Mouse (Mus musculus) T-cell, adult 2 months (primary cell): ENCODE results near the gene Ppt1.
"Not testable (repeated sequence)": the region's sequence is repeated elsewhere in the genome, so short reads cannot be mapped to it uniquely, and the experiment has no call there.

Source experiments
- DNase-seq: peaks from one replicate; pipeline ENCODE4 v3.0.0; 2022; ENCODE audit warnings: low spot score

The Ppt1 gene

GRCm38 (mm10) chr4:122835530-122836402 lies at the start of gene Ppt1:
Gene Ppt1 (plus strand): TSS chr4:122836242.
- DNase-seq: peak; percentile 91

DNA sequence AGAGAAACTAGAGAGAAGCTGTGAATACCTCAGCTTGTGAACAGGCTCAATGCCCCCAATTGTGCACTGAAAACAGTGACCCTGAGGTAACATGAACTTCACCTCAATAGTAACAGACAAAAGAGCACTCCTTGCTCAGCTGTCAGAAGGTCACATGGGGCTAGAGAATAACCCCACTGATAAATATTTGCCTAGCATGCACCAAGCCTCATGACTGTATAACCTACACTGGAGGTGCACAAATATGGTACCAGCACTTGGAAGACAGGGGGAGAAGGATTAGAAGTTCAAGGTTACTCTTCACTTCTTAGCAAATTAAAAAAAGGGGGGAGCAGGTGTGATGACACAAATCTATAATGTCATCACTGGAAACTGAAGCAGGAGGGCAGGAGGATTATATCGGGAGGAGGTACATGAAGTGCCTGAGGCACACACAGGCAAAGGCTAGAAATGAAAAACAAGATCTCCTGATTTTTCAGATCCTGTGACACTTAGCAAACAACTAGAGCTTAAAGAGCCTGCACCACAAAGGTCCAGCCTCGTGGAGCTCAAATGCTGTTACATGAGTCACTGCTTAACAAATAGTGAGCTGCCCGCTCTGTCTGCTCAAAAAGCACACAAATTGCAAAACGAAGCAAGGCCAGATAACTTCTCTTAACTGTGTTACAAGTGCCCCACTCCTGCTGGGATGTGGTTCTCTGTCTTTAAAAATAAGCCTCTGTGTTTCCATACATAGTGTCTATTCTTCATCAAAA lies 46.5 kb upstream of the Ppt1 start:
- no peak for DNase-seq

DNA sequence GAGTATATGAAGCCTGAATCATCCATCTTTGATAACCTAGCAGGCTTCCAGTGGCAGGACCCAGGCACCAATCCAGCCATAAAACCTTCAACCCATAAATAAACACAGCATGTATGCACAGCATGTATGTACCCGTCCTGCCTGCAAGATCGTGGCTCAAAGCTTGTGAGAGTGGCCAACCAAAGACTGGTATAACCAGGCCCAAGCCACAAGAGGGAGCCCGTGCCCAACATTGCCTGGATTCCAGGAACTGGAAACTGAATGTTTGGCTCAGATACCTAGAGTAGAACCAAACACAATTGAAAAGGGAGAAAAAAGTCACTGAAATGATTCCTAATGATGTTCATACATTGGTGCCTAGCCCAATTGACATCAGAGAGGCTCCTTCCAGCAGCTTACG lies 27.9 kb upstream of the Ppt1 start:
- peak; percentile 61 for DNase-seq

DNA sequence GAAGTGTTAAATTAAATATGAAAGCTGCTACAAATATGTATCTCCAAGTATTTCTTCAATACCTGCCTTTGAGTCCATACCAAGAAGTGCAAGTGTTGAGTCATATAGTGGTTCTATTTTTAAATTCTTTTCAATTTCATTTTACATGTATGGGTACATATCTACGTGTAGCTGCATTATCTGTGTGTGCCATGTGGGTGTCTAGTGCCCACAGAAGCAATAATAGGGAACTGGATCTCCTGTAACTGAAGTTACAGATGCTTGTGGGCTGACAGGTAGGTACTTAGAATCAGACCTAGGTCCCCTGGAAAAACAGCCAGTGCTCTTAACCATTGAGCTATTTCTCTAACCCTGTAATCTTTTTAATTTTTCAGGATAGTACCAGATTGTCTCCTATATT lies 24.9 kb upstream of the Ppt1 start:
- DNase-seq: no peak

DNA sequence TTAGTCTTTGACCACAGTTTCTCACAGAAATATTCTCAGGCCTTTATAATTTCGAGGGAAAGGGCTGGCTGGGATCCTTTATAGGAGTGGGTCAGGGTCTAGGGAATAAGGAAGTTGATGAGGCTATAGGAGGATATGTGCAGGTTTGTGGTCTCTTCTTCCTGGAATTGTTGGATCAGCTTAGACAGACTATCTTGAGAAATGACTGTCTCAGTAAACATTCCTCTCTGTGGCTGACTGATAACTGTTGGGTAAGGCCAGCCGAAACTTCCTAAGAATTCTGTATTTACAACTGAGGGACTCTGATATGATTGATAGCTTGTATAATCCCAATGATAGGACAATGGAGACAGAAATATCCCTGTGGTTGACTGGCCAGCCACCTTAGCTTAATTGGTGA lies 24.2 kb upstream of the Ppt1 start:
- DNase-seq: no peak

DNA sequence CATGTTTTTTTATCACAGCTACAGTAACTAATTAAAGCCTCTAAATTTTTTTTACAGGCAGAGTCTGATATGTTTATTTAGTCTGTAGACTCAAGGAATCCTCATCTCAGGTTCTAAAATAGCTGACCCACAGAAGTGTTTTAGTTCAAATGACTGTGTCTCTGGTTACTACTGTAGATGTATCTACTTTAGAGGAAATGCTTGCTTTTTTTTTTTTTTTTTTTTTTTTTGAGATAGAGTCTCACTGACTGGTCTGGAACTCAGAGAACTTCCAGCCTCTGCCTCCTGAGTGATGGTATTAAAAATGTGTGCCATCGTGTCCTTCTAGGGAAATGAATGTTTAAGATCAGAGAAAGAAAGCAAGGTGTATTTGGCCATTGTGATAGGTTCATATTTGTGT lies 19.8 kb upstream of the Ppt1 start:
- no peak for DNase-seq

DNA sequence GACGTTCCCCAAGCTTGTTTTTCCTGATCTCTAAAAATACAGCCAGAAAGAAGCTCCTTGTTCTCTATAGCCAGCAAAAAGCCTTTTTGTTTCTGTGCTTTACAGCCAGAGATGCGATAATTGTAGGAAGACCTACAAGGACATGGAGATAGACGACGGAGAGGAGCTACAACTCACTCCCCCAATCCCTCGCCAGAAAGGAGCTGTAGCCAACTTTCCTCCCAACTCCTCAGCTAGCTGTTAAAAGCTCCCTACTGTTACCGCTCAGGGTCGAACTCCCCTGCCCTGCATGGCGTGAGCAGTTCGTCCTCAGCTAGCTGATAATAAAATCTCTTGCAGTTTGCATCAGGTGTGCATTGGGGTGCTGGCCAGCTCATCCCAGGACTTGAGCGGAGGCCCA lies 15.1 kb upstream of the Ppt1 start:
- not testable (repeated sequence) for DNase-seq

DNA sequence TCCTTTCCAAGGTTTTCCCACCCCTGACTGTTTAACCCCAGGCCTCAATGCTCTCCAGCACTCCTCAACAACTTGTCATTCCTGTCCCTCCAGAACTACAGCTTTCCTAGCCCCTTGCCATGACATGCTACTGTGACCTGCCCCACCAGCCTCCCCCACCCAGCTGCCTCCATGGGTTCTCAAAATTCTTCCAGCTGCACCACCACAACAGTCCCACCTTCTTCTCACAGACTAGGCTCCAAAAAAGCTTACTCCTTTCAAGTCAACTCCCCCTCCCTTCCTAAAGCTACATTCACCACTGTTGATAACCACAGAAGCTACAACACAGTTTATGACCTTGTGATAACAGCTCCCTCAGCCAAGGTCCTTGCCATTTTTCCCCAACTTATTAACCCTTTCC lies 8.4 kb upstream of the Ppt1 start:
- no peak for DNase-seq

GRCm38 (mm10) chr4:122829339-122829738 lies 6.7 kb upstream of the Ppt1 start:
- no peak for DNase-seq

GRCm38 (mm10) chr4:122831888-122832287 lies 4.2 kb upstream of the Ppt1 start:
- no peak for DNase-seq

DNA sequence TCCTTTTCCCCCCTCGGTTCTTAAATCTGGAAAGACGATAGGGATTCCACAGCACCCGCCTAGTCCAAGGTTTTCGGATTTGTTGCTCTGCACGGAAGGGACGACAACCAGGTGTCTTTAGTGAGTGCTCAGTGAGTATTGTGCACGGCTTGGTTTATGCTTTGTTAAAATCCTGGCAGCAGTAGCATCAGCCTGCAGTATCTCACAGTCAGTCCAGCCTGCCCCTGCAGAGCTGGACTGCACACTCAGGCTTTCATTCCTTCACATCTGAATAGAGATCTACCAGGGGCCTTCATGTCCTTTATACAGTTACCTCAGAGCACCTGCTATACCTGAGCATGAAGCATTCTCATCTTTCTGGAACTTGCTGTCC lies 347 bp downstream of the Ppt1 start:
- no peak for DNase-seq

DNA sequence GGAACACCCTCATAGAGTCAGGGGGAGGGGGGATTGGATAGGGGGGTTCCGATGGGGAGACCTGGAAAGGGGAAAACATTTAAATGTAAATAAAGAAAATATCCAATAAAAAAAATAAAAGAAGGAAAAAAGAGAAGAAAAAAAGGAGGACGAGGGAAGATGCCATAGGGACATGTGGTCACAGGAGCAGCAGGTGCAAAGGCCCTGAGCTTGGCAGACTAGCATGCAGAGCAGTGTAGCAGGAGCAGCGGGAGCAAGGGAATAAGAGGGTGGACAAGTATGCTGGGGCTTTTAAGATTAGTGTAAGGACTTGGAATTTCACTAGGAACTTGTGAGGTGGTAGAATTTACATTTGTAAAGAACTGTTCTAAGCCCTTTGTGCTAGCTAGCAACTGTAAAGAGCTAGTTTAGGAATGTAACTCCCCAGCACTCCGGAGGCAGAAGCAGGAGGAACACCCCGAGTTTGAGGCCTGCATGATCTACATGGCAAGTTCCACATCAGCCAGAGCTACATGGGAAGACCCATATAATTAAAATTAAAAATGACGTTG lies 1.2 kb downstream of the Ppt1 start:
- DNase-seq: no peak

DNA sequence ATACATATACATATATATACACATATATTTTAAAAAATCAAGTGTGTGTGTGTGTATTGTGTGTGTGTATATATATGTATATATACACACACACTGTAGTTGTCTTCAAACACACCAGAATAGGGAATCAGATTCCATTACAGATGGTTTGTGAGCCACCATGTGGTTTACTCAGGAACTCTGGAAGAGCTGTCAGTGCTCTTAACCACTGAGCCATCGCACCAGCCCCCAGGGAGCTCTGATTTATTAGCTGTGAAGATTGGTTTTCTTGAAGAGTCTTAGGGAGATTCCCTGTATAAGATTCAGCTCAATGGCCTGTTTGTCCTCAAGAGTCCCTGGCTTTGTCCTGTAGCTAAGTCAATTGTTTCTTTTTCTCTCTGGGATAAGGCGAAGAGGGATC lies 2.0 kb downstream of the Ppt1 start:
- no peak for DNase-seq

DNA sequence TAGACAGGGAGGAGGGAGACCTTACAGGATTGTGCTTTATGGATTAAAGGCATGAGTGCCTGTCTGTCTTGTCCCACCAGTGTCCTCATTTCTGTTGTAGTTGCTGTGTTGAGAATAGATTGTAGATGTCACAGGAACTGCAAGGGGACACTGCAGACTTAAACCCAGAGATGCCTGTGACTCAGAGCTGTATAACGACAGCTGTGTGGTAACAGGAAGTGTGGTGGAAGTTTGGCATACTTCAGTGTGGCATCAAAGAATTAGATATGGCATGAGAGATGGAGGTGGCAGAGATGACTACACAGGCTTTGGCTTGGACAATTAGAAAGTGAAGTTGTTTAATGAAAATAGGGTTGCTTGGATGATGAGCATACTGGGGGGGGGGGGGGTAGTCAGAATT lies 2.4 kb downstream of the Ppt1 start:
- peak; percentile 26 for DNase-seq

DNA sequence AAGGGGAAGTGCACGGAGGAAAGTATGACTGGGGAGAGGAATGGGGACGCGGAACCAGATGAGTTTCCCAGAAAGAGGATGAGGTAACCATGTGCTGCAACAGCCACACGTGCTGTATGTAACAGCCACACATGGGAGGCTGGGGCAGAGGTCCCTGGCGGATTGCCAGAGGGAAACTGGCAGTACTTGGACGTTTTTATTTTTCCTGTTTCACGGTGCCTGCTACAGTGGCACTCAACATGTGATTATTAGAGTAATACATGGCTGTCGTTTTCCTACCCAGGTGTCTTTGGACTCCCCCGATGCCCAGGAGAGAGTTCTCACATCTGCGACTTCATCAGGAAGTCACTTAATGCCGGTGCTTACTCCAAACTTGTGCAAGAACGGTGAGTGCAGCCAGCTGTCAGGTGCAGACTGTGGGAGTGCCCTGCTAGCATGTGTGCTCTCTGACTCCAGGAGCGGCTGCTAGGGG lies 12.1 kb downstream of the Ppt1 start:
- DNase-seq: no peak

DNA sequence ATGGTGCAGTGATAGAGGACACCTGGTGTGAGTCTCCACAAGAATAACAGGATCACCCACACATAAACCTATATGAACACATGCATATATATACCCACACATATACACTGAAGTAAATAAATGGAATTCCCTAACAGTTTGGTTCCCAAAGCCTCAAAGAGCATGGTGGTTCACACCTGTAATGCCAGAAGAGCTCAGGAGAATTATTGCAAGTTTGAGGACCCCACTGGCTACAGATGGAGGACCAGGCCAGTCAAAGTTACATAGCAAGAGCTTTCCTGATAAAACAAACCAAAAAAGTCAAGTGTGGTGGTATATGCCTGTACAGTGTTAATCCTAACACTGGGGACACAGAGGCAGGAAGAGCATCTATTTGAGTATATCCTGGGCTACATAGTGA lies 15.5 kb downstream of the Ppt1 start:
- DNase-seq: no peak

DNA sequence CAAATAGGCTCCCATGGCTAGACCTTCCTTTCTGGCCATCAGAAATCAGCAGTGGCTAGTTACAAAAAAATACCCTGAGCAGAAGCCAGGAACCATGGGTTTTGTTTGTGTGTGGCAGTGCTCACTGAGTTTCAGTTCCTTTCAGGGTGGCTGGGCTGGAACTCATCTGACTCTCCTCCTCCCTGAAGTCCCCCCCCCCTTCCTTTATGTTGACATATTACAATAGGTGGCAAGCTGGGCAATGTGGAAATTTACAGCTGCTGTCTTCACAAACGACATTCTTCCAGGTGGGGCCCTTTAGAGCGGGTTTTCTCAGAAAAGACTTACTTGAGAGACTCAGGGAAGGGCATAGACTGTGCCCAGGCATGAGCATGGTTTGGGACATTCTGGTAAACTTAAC lies 17.6 kb downstream of the Ppt1 start:
- no peak for DNase-seq

GRCm38 (mm10) chr4:122854770-122855169 lies 18.7 kb downstream of the Ppt1 start:
- no peak for DNase-seq

GRCm38 (mm10) chr4:122857909-122858308 lies 21.9 kb downstream of the Ppt1 start:
- no peak for DNase-seq

GRCm38 (mm10) chr4:122859096-122859674 lies 23.1 kb downstream of the Ppt1 start:
- DNase-seq: no peak

GRCm38 (mm10) chr4:122861836-122862235 lies 25.8 kb downstream of the Ppt1 start:
- no peak for DNase-seq

DNA sequence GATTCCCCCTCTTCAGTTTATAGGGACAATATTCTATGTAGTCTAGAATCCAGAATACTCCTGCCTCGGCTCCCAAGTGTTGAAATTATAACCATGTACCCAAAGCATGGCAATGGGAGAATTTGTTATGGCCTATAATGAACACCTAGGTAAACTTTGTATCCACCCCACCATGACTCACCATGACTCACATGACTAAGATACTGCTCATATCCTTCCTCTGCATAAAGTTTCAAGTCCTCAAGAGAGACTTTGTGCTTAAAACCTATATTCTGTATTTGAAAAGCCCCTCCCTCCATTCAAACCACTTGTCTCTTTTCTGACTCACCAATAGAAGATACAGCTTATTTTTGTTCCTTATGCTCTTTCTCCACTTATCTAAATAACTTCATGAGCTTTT lies 32.0 kb downstream of the Ppt1 start:
- DNase-seq: no peak

DNA sequence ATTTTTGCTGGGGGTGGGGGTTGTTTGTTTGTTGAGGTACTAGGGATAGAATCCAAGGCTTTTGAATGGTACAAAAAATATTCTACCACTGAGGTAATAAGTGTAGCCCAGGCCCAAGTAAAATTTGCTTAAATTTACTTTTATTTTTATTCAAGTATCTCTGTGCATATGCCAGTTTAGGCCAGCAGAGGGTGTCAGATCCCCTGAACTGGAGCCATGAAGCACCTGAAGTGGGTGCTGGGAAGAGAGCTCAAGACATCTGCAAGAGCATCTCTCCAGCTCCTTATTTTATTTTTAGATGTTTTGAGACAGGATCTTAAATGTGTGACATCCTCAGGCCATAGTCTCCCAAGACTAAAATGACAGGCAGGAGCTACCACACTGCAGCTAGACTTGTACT lies 34.0 kb downstream of the Ppt1 start:
- peak; percentile 44 for DNase-seq
